Mouse (Mus musculus) kidney, embryonic 14.5 days (tissue): ENCODE measurements around the gene Parvb. TPM values are rescaled to one million over a fixed set of nuclear protein-coding genes. Genes with fewer than 3 reads are reported as not detected.

Experiments used
- ATAC-seq: fragments of 200-750 bp; cut with Nextera tagmentation; 2 replicates; pipeline ENCODE4 v1.8.0; 2017; ENCODE audit warnings: moderate number of reproducible peaks, mild to moderate bottlenecking, moderate TSS enrichment, moderate library complexity; ENCODE audit not compliant: low FRiP score, low TSS enrichment
- H3K27ac ChIP-seq: fragments of 300-500 bp; sonication (generic); 2 replicates; pipeline ENCODE4 v1.5.1; 2014; ENCODE audit warnings: low read depth, mild to moderate bottlenecking, low read length, moderate library complexity, mixed read lengths
- H3K27me3 ChIP-seq: fragments of 300-500 bp; sonication (generic); 2 replicates; pipeline ENCODE4 v1.6.1; 2014; ENCODE audit warnings: mild to moderate bottlenecking, low read length; ENCODE audit not compliant: control insufficient read depth, insufficient read depth
- H3K36me3 ChIP-seq: fragments of 300-500 bp; sonication (generic); 2 replicates; pipeline ENCODE4 v1.6.1; 2014; ENCODE audit warnings: low read length, mixed read lengths; ENCODE audit not compliant: control insufficient read depth, insufficient read depth
- H3K4me1 ChIP-seq: fragments of 300-500 bp; sonication (generic); 2 replicates; pipeline ENCODE4 v1.6.1; 2014; ENCODE audit warnings: low read length, mixed read lengths; ENCODE audit not compliant: control insufficient read depth, insufficient read depth
- H3K4me2 ChIP-seq: fragments of 300-500 bp; sonication (generic); replicated peaks from 2 replicates; pipeline ENCODE4 v1.6.1; 2014; ENCODE audit warnings: low read depth, mild to moderate bottlenecking, low read length
- H3K4me3 ChIP-seq: fragments of 300-500 bp; sonication (generic); 2 replicates; pipeline ENCODE4 v1.5.1; 2014; ENCODE audit warnings: mild to moderate bottlenecking, low read length
- H3K9ac ChIP-seq: fragments of 300-500 bp; sonication (generic); 2 replicates; pipeline ENCODE4 v1.6.1; 2014; ENCODE audit warnings: low read depth, mild to moderate bottlenecking, low read length, moderate library complexity
- H3K9me3 ChIP-seq: fragments of 300-500 bp; sonication (generic); 2 replicates; pipeline ENCODE4 v1.6.1; 2016; ENCODE audit warnings: low read length; ENCODE audit not compliant: control insufficient read depth
- WGBS: fragments of 180-500 bp; shearing (Covaris S2); extraction: QIAGEN DNeasy Blood & Tissue Kit; methylation state at CpG from one replicate; pipeline ENCODE4 v1.1.7; 2014; 5-methylcytosine and 5-hydroxymethylcytosine counted together
- polyA plus RNA-seq: library from polyadenylated mRNA; unstranded; fragments of >200 nt; fragmentation: Nextera tagmentation; extraction: Ambion mirVana; gene quantifications from 2 replicates; pipeline ENCODE4 v1.2.1, GENCODE M21; 2014

Parvb gene
- polyA plus RNA-seq, 1 experiment from 2014 or later: 3.9 TPM

- Histone ChIP-seq H3K4me1 (no peaks in the 10 kb centered on the region), H3K9me3 (no peaks in the 10 kb centered on the region), H3K4me2 (no peak overlapping the region), H3K4me3 (no peak overlapping the region), H3K27me3 (no peaks in the 10 kb centered on the region), H3K27ac (no peak overlapping the region), H3K36me3 (no peaks in the 10 kb centered on the region), H3K9ac (no peak overlapping the region)
- WGBS: 64% methylated on average over 6 of the region's 6 CpGs
- ATAC-seq: no peak
Observed at GRCm38 (mm10) chr15:84270463-84270862, 38.6 kb downstream of the Parvb start.

GRCm38 (mm10) chr15:84276066-84276465 lies 44.2 kb downstream of the Parvb start:
- Histone ChIP-seq H3K36me3 (no peaks in the 10 kb centered on the region), H3K4me3 (no peak overlapping the region), H3K9ac (no peak overlapping the region), H3K27ac (no peak overlapping the region), H3K4me1 (no peaks in the 10 kb centered on the region), H3K9me3 (no peaks in the 10 kb centered on the region), H3K27me3 (no peaks in the 10 kb centered on the region), H3K4me2 (no peak overlapping the region)
- WGBS: 73% methylated on average over 4 of the region's 4 CpGs
- ATAC-seq: no peak

GRCm38 (mm10) chr15:84278091-84278490 lies 46.2 kb downstream of the Parvb start:
- Histone ChIP-seq H3K4me3 (no peak overlapping the region), H3K9ac (no peak overlapping the region), H3K27me3 (no peaks in the 10 kb centered on the region), H3K27ac (no peak overlapping the region), H3K4me2 (no peak overlapping the region), H3K9me3 (no peaks in the 10 kb centered on the region), H3K36me3 (no peaks in the 10 kb centered on the region), H3K4me1 (no peaks in the 10 kb centered on the region)
- 48% methylated on average over 7 of the region's 7 CpGs for WGBS
- no peak; the same call in 1 of the 2 replicates for ATAC-seq

DNA sequence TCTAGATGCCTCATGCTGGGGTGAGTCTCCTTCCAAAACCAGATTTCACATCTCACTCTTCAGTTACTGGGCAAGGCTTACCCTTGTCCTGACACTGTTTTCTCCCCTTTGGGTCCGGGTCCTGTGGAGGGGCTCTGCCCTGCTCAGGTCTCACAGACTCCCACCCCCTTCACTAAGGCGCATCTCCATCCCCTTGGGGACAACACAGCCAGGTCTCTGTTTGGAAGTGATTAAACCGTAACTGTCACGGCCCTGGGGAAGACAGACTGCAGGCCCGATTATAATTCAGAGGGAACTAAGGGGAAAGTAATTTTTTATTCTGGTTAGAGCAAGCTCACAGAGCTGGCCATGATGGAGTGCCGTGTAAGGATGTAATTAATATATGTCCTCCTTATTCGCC lies 46.8 kb downstream of the Parvb start:
- Histone ChIP-seq H3K36me3 (no peaks in the 10 kb centered on the region), H3K4me2 (no peak overlapping the region), H3K27ac (no peak overlapping the region), H3K4me1 (no peaks in the 10 kb centered on the region), H3K4me3 (no peak overlapping the region), H3K9me3 (no peaks in the 10 kb centered on the region), H3K9ac (no peak overlapping the region), H3K27me3 (no peaks in the 10 kb centered on the region)
- WGBS: 56% methylated on average over 7 of the region's 7 CpGs
- ATAC-seq: no peak

- no peak for ATAC-seq
- 84% methylated on average over 8 of the region's 8 CpGs for WGBS
- no peaks in the 10 kb centered on the region for H3K9me3 ChIP-seq
- H3K36me3 ChIP-seq: no peaks in the 10 kb centered on the region
- H3K27me3 ChIP-seq: no peaks in the 10 kb centered on the region
- H3K9ac ChIP-seq: no peak overlapping the region
- H3K4me3 ChIP-seq: no peak overlapping the region
- no peaks in the 10 kb centered on the region for H3K4me1 ChIP-seq
- no peak overlapping the region for H3K4me2 ChIP-seq
- H3K27ac ChIP-seq: no peak overlapping the region
Observed at GRCm38 (mm10) chr15:84280309-84280708, 48.5 kb downstream of the Parvb start.

DNA sequence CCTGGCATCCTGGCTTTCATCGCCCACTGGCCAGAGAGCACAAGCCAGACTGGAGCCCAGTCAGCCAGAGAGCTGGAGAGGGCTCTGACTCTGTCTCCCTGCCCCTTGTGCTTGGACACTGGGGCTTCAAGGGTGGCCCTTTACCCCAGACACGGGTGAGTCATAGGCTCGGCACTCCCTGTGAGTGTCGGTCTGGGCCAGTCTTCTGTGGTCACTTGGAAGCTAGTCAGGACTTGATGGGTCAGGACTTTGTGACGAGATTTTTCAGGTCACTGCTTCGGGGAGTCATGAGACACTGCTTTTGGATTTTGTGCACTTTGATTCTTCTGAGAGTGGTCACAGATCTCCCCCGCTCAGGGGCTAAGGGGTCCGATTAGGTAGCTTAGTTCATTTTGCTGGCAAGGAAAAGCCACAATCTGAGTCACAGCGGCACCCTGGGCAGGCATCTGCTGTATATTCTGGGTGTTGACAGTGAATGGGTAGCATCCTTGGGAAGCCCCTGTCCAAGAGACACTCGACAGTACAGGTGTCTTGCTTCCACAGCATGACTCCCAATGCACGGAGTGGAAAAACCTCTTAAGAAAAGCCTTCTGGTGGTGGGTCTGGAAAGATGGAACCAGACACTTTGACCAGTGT lies 49.0 kb downstream of the Parvb start:
- WGBS: 85% methylated on average over 11 of the region's 11 CpGs
- Histone ChIP-seq H3K4me3 (no peak overlapping the region), H3K4me1 (no peaks in the 10 kb centered on the region), H3K27ac (no peak overlapping the region), H3K27me3 (no peaks in the 10 kb centered on the region), H3K9ac (no peak overlapping the region), H3K36me3 (no peaks in the 10 kb centered on the region), H3K9me3 (no peaks in the 10 kb centered on the region), H3K4me2 (no peak overlapping the region)
- no peak for ATAC-seq

DNA sequence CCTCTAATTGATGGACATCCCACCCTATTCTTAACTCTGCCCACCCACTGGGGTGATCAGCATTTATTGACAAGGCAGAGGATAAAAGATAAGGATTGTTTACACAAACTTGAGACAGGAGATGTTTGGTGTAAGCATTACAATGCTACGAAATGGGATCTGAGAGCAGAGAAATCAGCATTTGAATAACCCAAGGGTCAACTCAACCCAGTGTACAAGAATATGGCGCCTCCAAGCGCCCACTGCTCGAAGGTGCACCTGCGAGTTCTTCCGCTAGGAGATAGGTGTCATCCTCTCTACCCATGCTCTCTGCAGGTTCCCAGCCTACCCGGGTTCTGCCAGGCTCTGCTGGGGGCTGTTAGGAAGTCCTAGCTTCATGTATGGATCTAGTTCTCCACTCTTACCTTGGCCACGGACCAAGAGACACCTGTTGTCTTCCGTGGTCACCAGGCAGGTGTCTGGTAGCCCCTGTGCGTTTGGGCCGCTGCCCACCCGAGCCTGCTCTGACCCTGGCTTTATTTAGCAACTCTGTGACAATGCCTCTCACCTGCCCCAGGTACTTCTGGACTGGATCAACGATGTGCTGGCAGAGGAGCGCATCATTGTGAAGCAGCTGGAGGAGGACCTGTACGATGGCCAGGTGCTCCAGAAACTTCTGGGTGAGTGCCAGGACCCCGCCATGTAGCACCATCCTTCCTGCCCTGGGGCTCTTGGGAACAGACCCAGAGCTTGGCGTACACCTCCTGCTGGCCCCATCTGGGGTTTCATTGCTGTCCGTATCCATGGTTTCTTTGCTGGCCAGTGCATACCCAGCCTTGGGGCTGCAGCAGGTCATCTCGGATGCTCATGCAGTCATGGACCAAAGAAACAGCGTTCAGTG lies 50.6 kb downstream of the Parvb start:
- 77% methylated on average over 20 of the region's 20 CpGs for WGBS

DNA sequence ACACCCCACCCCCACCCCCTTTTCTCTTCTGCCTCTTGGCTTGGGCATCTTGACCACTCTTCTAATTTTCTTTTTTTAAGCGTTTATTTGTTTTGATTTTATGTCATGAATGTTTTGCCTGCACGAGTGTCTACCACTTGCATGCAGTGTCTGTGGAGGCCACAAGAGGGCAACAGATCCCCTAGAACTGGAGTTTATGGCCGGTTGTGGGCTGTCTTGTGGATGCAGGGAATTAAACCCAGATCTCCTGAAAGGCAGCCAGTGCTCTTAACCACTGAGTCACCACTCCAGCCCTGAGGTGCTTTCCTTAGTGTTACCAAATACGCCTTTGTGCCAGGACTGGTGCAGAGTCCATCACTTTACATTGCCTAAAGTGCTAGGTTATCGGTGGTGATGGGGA lies 52.2 kb downstream of the Parvb start:
- Histone ChIP-seq H3K9ac (no peak overlapping the region), H3K27me3 (no peaks in the 10 kb centered on the region), H3K9me3 (no peaks in the 10 kb centered on the region), H3K36me3 (no peaks in the 10 kb centered on the region), H3K4me1 (no peaks in the 10 kb centered on the region), H3K4me2 (no peak overlapping the region), H3K27ac (no peak overlapping the region), H3K4me3 (no peak overlapping the region)
- no peak for ATAC-seq
- WGBS: 65% methylated on average over 5 of the region's 5 CpGs

More for the DNA sequence above, 50.6 kb downstream of the Parvb start:
- Histone ChIP-seq H3K4me2 (no peak overlapping the region), H3K9ac (no peak overlapping the region), H3K27me3 (no peaks in the 10 kb centered on the region), H3K4me3 (no peak overlapping the region), H3K4me1 (no peaks in the 10 kb centered on the region), H3K9me3 (no peaks in the 10 kb centered on the region), H3K27ac (no peak overlapping the region), H3K36me3 (no peaks in the 10 kb centered on the region)
- ATAC-seq: no peak

DNA sequence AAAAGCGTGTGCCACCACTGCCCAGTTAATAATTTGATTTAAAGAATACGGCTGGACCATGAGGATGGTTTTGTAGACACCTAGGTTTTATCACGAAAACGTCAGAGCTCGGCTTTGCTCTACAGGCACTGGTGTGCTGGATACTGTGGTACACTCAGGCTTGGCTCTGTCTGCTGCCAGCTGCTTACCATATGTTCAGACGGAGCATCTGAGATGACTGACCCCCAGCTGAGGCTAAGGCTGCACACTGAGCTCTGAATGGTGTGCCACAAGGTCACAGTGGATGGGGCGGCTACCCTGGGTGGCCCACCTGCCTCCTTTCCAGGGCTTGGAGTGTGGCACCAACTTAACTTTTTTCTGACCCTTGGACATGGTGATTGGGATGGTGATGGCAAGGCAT lies 53.6 kb downstream of the Parvb start:
- Histone ChIP-seq H3K27ac (no peak overlapping the region), H3K9me3 (no peaks in the 10 kb centered on the region), H3K4me1 (no peaks in the 10 kb centered on the region), H3K4me3 (no peak overlapping the region), H3K4me2 (no peak overlapping the region), H3K27me3 (no peaks in the 10 kb centered on the region), H3K36me3 (no peaks in the 10 kb centered on the region), H3K9ac (no peak overlapping the region)
- ATAC-seq: no peak
- WGBS: 88% methylated on average over 7 of the region's 7 CpGs
